Mouse (Mus musculus): Measurements from ENCODE around the gene Ptpn12. TPM values are rescaled to one million over a fixed set of nuclear protein-coding genes. Genes with fewer than 3 reads are reported as not detected.

Gene Ptpn12
- polyA plus RNA-seq, 1 experiment from 2014 or later, result 16.3 TPM

DNA sequence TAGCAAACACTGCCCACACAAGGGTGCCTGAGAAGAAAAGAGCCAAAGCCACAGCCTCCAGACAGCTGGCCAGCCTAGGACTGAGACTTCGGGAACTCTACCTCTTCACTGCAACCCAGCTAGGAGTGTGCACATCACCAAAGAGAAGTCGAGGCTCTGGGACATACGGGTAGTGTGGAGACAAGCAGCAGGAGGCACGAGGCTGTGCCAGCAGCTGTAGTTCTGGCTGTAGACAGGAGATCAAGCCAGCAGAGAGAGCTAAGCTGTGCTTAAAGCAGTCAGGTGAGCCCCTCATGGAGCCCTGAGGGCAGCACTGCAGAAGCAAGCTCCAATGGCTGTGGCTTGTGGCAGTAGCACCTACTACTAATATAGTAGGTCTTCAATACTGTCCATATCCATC, 115.0 kb downstream of the Ptpn12 start:
- 54% methylated on average over 4 of the region's 4 CpGs for WGBS
- ATAC-seq (replicated peaks; ENCODE audit: extremely low read depth, insufficient read depth, low FRiP score), result peak; percentile 39
- Histone ChIP-seq H3K36me3 (ENCODE audit: control insufficient read depth, insufficient read depth) (peaks cover 2% of the 10 kb centered on the region; the same call in 1 of the 2 replicates), H3K9me3 (replicated peaks; ENCODE audit: control insufficient read depth, low read length) (no peaks in the 10 kb centered on the region), H3K4me1 (ENCODE audit: control insufficient read depth, insufficient read depth, low read length) (peaks cover 63% of the 10 kb centered on the region), H3K9ac (ENCODE audit: low read length) (0 out of 2 replicates have a peak overlapping the region, but pooled peaks have one; percentile 10), H3K27me3 (ENCODE audit: control insufficient read depth, insufficient read depth, low read length) (no peaks in the 10 kb centered on the region), H3K4me3 (ENCODE audit: low read length) (no peak overlapping the region), H3K27ac (ENCODE audit: low read length) (peak overlapping the region; percentile 90), H3K4me2 (ENCODE audit: low read depth, low read length) (no peak overlapping the region)

DNA sequence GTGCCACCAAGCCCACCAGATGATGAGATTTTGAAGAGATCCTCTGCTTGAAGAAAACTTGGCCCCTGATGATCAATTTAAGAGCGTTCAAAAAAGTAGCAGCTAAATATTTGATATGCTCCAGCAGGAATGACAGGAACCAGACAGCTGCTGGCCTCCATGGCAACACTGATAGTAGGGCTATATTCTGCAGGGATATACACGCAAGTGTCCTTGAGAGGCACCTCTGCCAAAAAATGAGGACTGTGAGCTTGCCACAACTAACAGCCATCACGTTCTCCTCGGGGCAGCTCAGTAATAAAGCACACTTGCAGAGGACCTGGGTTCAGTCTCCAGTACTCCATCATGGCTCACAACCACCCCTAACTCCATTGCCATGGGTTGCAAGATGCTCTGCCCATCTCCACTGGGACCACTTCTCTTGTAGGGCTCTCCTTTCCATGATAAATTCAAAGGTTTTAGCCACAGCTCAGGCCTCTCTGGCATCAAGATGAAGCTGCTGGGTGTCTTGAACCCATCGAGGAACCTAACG, 115.6 kb downstream of the Ptpn12 start:
- Histone ChIP-seq H3K9me3 (replicated peaks; ENCODE audit: control insufficient read depth, low read length) (no peaks in the 10 kb centered on the region), H3K36me3 (ENCODE audit: control insufficient read depth, insufficient read depth) (peaks cover 2% of the 10 kb centered on the region; the same call in 1 of the 2 replicates), H3K4me3 (ENCODE audit: low read length) (no peak overlapping the region), H3K4me2 (ENCODE audit: low read depth, low read length) (peak overlapping the region; percentile 30), H3K4me1 (ENCODE audit: control insufficient read depth, insufficient read depth, low read length) (peaks cover 62% of the 10 kb centered on the region), H3K27ac (ENCODE audit: low read length) (peak overlapping the region; percentile 90), H3K27me3 (ENCODE audit: control insufficient read depth, insufficient read depth, low read length) (no peaks in the 10 kb centered on the region), H3K9ac (ENCODE audit: low read length) (no peak overlapping the region)
- WGBS, result 46% methylated on average over 6 of the region's 6 CpGs
- peak; percentile 81 for ATAC-seq (replicated peaks; ENCODE audit: extremely low read depth, insufficient read depth, low FRiP score)

DNA sequence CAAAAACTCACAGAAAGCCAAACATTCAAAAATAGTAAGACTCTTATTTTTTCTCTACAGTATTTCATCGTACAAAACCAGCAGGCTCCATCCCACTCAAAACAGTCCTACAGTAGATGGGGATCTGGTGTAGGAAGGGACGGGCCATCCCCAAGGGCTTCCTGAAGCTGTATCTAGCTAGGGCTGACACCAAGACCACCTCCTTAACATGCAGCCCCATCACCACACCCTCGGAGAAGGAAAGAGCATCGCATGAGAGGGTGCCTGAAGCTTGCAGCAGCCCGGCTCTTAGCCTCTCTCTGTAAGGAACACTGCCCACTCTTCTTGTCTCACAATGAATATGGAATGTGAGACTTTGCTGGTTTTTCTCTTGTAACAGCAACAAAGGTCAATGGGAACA, 117.2 kb downstream of the Ptpn12 start:
- Histone ChIP-seq H3K27ac (ENCODE audit: low read length) (peak overlapping the region; percentile 90), H3K9ac (ENCODE audit: low read length) (no peak overlapping the region), H3K4me3 (ENCODE audit: low read length) (no peak overlapping the region), H3K27me3 (ENCODE audit: control insufficient read depth, insufficient read depth, low read length) (no peaks in the 10 kb centered on the region), H3K9me3 (replicated peaks; ENCODE audit: control insufficient read depth, low read length) (no peaks in the 10 kb centered on the region), H3K4me1 (ENCODE audit: control insufficient read depth, insufficient read depth, low read length) (peaks cover 67% of the 10 kb centered on the region), H3K4me2 (ENCODE audit: low read depth, low read length) (peak overlapping the region; percentile 19; the same call in 1 of the 2 replicates), H3K36me3 (ENCODE audit: control insufficient read depth, insufficient read depth) (peaks cover 2% of the 10 kb centered on the region; the same call in 1 of the 2 replicates)
- WGBS, result 40% methylated on average over 5 of the region's 5 CpGs
- no peak for ATAC-seq (replicated peaks; ENCODE audit: extremely low read depth, insufficient read depth, low FRiP score)

Other genes starting within 250 kb of the Ptpn12 start
- 34.2 and 38.9 TPM in 2 replicates for gene Phtf2, start 173.8 kb downstream of the Ptpn12 start, polyA plus RNA-seq (2015; fragmentation: Nextera tagmentation; extraction: Ambion mirVana)
- 51.1 and 51.6 TPM in 2 replicates for gene Tmem60, start 173.7 kb downstream of the Ptpn12 start, polyA plus RNA-seq (2015; fragmentation: Nextera tagmentation; extraction: Ambion mirVana)
- gene Rsbn1l, start 99.5 kb downstream of the Ptpn12 start, polyA plus RNA-seq (2015; fragmentation: Nextera tagmentation; extraction: Ambion mirVana), result 6.5 and 7.1 TPM in 2 replicates
- gene Gsap, start 130.3 kb upstream of the Ptpn12 start, polyA plus RNA-seq (2015; fragmentation: Nextera tagmentation; extraction: Ambion mirVana), result 2.3 and 2.5 TPM in 2 replicates